Mouse (Mus musculus) olfactory bulb, adult 2 months (tissue): Measurements from ENCODE around the gene Camk2g.

Experiments
- CTCF ChIP-seq: fragments of 200-500 bp; IDR thresholded peaks from 2 replicates; pipeline ENCODE4 v1.5.1; 2012; ENCODE audit warnings: low read depth, mild to moderate bottlenecking, low read length, moderate library complexity; ENCODE audit not compliant: insufficient read depth
- POLR2A ChIP-seq: fragments of 200-500 bp; IDR thresholded peaks from 2 replicates; pipeline ENCODE4 v1.6.1; 2012; ENCODE audit warnings: mild to moderate bottlenecking, low read depth, low read length, moderate library complexity; ENCODE audit not compliant: insufficient read depth

GRCm38 (mm10) chr14:20733041-20733951, 60.6 kb downstream of the Camk2g start:
- TF ChIP-seq POLR2A (no peak), CTCF (no peak)
